Mouse (Mus musculus): ENCODE measurements around the gene Herc2. TPM values are rescaled to one million over a fixed set of nuclear protein-coding genes. Genes with fewer than 3 reads are reported as not detected.

Gene Herc2
- polyA plus RNA-seq, 1 experiment from 2014 or later = 12.3 TPM

- Histone ChIP-seq H3K4me1 (replicated peaks; ENCODE audit: control insufficient read depth, insufficient read depth, low read length) (no peaks in the 10 kb centered on the region), H3K4me2 (replicated peaks; ENCODE audit: low read depth) (no peak overlapping the region), H3K9ac (ENCODE audit: low read depth, low read length) (no peak overlapping the region), H3K9me3 (ENCODE audit: control insufficient read depth) (no peaks in the 10 kb centered on the region), H3K27ac (ENCODE audit: low read depth, low read length) (no peak overlapping the region), H3K4me3 (ENCODE audit: low read depth, low read length) (no peak overlapping the region), H3K27me3 (replicated peaks; ENCODE audit: control insufficient read depth, insufficient read depth, low read length) (no peaks in the 10 kb centered on the region), H3K36me3 (ENCODE audit: control insufficient read depth, insufficient read depth) (peaks cover 56% of the 10 kb centered on the region)
- no peak for ATAC-seq
- no peak for TF ChIP-seq CTCF (IDR thresholded peaks at IDR 0.05; ENCODE audit: low read depth)
- 88% methylated on average over 5 of the region's 5 CpGs for WGBS
Measured at GRCm38 (mm10) chr7:56102293-56102847, 52.4 kb downstream of the Herc2 start.

GRCm38 (mm10) chr7:56112999-56113398 is 63.0 kb downstream of the Herc2 start:
- no peak for TF ChIP-seq CTCF (IDR thresholded peaks at IDR 0.05; ENCODE audit: low read depth)
- ATAC-seq = no peak
- Histone ChIP-seq H3K4me2 (replicated peaks; ENCODE audit: low read depth) (no peak overlapping the region), H3K4me3 (ENCODE audit: low read depth, low read length) (no peak overlapping the region), H3K27ac (ENCODE audit: low read depth, low read length) (no peak overlapping the region), H3K36me3 (ENCODE audit: control insufficient read depth, insufficient read depth) (peaks cover 39% of the 10 kb centered on the region), H3K4me1 (replicated peaks; ENCODE audit: control insufficient read depth, insufficient read depth, low read length) (no peaks in the 10 kb centered on the region), H3K9ac (ENCODE audit: low read depth, low read length) (no peak overlapping the region), H3K27me3 (replicated peaks; ENCODE audit: control insufficient read depth, insufficient read depth, low read length) (no peaks in the 10 kb centered on the region), H3K9me3 (ENCODE audit: control insufficient read depth) (no peaks in the 10 kb centered on the region)
- 93% methylated on average over 6 of the region's 6 CpGs for WGBS

- H3K4me1 ChIP-seq (replicated peaks; ENCODE audit: control insufficient read depth, insufficient read depth, low read length) = no peaks in the 10 kb centered on the region
- peak; percentile 38; the same call in 1 of the 2 replicates for ATAC-seq
- H3K36me3 ChIP-seq (ENCODE audit: control insufficient read depth, insufficient read depth) = peaks cover 28% of the 10 kb centered on the region
- 41% methylated on average over 1 of the region's 1 CpGs for WGBS
- H3K4me2 ChIP-seq (replicated peaks; ENCODE audit: low read depth) = no peak overlapping the region
- no peaks in the 10 kb centered on the region for H3K9me3 ChIP-seq (ENCODE audit: control insufficient read depth)
- TF ChIP-seq CTCF (IDR thresholded peaks at IDR 0.05; ENCODE audit: low read depth) = no peak
- H3K9ac ChIP-seq (ENCODE audit: low read depth, low read length) = no peak overlapping the region
- H3K27me3 ChIP-seq (replicated peaks; ENCODE audit: control insufficient read depth, insufficient read depth, low read length) = no peaks in the 10 kb centered on the region
- no peak overlapping the region; the same call in 1 of the 2 replicates for H3K27ac ChIP-seq (ENCODE audit: low read depth, low read length)
- no peak overlapping the region for H3K4me3 ChIP-seq (ENCODE audit: low read depth, low read length)
Measured at GRCm38 (mm10) chr7:56114148-56114547, 64.2 kb downstream of the Herc2 start.

GRCm38 (mm10) chr7:56120968-56121367 is 71.0 kb downstream of the Herc2 start:
- Histone ChIP-seq H3K4me2 (replicated peaks; ENCODE audit: low read depth) (no peak overlapping the region), H3K9ac (ENCODE audit: low read depth, low read length) (no peak overlapping the region), H3K27me3 (replicated peaks; ENCODE audit: control insufficient read depth, insufficient read depth, low read length) (no peaks in the 10 kb centered on the region), H3K36me3 (ENCODE audit: control insufficient read depth, insufficient read depth) (peaks cover 28% of the 10 kb centered on the region), H3K4me1 (replicated peaks; ENCODE audit: control insufficient read depth, insufficient read depth, low read length) (no peaks in the 10 kb centered on the region), H3K27ac (ENCODE audit: low read depth, low read length) (0 out of 2 replicates have a peak overlapping the region, but pooled peaks have one; percentile 21), H3K9me3 (ENCODE audit: control insufficient read depth) (no peaks in the 10 kb centered on the region), H3K4me3 (ENCODE audit: low read depth, low read length) (no peak overlapping the region)
- ATAC-seq = no peak
- TF ChIP-seq CTCF (IDR thresholded peaks at IDR 0.05; ENCODE audit: low read depth) = no peak
- 83% methylated on average over 7 of the region's 7 CpGs for WGBS

GRCm38 (mm10) chr7:56121425-56121824 is 71.4 kb downstream of the Herc2 start:
- peak; percentile 73; the same call in 1 of the 2 replicates for ATAC-seq
- no peak overlapping the region for H3K4me2 ChIP-seq (replicated peaks; ENCODE audit: low read depth)
- no peak for TF ChIP-seq CTCF (IDR thresholded peaks at IDR 0.05; ENCODE audit: low read depth)
- no peaks in the 10 kb centered on the region for H3K4me1 ChIP-seq (replicated peaks; ENCODE audit: control insufficient read depth, insufficient read depth, low read length)
- H3K9ac ChIP-seq (ENCODE audit: low read depth, low read length) = no peak overlapping the region
- no peak overlapping the region for H3K4me3 ChIP-seq (ENCODE audit: low read depth, low read length)
- H3K27ac ChIP-seq (ENCODE audit: low read depth, low read length) = no peak overlapping the region
- H3K9me3 ChIP-seq (ENCODE audit: control insufficient read depth) = no peaks in the 10 kb centered on the region
- no peaks in the 10 kb centered on the region for H3K27me3 ChIP-seq (replicated peaks; ENCODE audit: control insufficient read depth, insufficient read depth, low read length)
- peaks cover 28% of the 10 kb centered on the region; the same call in 1 of the 2 replicates for H3K36me3 ChIP-seq (ENCODE audit: control insufficient read depth, insufficient read depth)
- WGBS = 45% methylated on average over 5 of the region's 5 CpGs

GRCm38 (mm10) chr7:56128080-56128479 is 78.1 kb downstream of the Herc2 start:
- Histone ChIP-seq H3K27ac (ENCODE audit: low read depth, low read length) (peak overlapping the region; percentile 41), H3K4me2 (replicated peaks; ENCODE audit: low read depth) (no peak overlapping the region), H3K4me1 (replicated peaks; ENCODE audit: control insufficient read depth, insufficient read depth, low read length) (0 out of 2 replicates have a peak, but pooled peaks cover 4% of the 10 kb centered on the region), H3K4me3 (ENCODE audit: low read depth, low read length) (no peak overlapping the region), H3K9ac (ENCODE audit: low read depth, low read length) (no peak overlapping the region), H3K9me3 (ENCODE audit: control insufficient read depth) (no peaks in the 10 kb centered on the region), H3K36me3 (ENCODE audit: control insufficient read depth, insufficient read depth) (peaks cover 33% of the 10 kb centered on the region), H3K27me3 (replicated peaks; ENCODE audit: control insufficient read depth, insufficient read depth, low read length) (no peaks in the 10 kb centered on the region)
- WGBS = 68% methylated on average over 3 of the region's 3 CpGs
- TF ChIP-seq CTCF (IDR thresholded peaks at IDR 0.05; ENCODE audit: low read depth) = no peak
- ATAC-seq = peak; percentile 91

Measured in intestine, postnatal 0 days (tissue).